Mouse (Mus musculus) heart, embryonic 14.5 days (tissue): Measurements from ENCODE around the gene Ptrhd1. TPM values are rescaled to one million over a fixed set of nuclear protein-coding genes. Genes with fewer than 3 reads are reported as not detected.

Source experiments
- ATAC-seq: fragments of 200-750 bp; cut with Nextera tagmentation; 2 replicates; pipeline ENCODE4 v1.8.0; 2017; ENCODE audit warnings: low read depth, moderate TSS enrichment; ENCODE audit not compliant: insufficient number of reproducible peaks, insufficient read depth, low FRiP score
- H3K27ac ChIP-seq, 2 experiments: fragments of 200-500 bp in 1 of 2; fragments of 300-500 bp in 1 of 2; sonication (generic) in 1 of 2; replicated peaks in 1 of 2; 2 replicates each; pipeline ENCODE4 v1.5.1; 2012 to 2014; ENCODE audit warnings: low read depth in 2 of 2, low read length in 2 of 2, control low read depth in 1 of 2, mild to moderate bottlenecking in 1 of 2, mixed read lengths in 1 of 2; ENCODE audit not compliant: control insufficient read depth in 1 of 2, insufficient read depth in 1 of 2
- H3K27me3 ChIP-seq: fragments of 300-500 bp; sonication (generic); 2 replicates; pipeline ENCODE4 v1.6.1; 2014; ENCODE audit warnings: mild to moderate bottlenecking, low read length, control low read depth; ENCODE audit not compliant: control insufficient read depth, insufficient read depth
- H3K36me3 ChIP-seq: fragments of 300-500 bp; sonication (generic); 2 replicates; pipeline ENCODE4 v1.6.1; 2014; ENCODE audit warnings: mild to moderate bottlenecking, control low read depth, low read length, mixed read lengths; ENCODE audit not compliant: control insufficient read depth, insufficient read depth
- H3K4me1 ChIP-seq, 2 experiments: fragments of 200-500 bp in 1 of 2; fragments of 300-500 bp in 1 of 2; sonication (generic) in 1 of 2; 2 replicates each; pipeline ENCODE4 v1.6.1; 2012 to 2014; ENCODE audit warnings: low read length in 2 of 2, control low read depth in 1 of 2, mixed read lengths in 1 of 2; ENCODE audit not compliant: control insufficient read depth in 2 of 2, insufficient read depth in 2 of 2
- H3K4me2 ChIP-seq: fragments of 300-500 bp; sonication (generic); 2 replicates; pipeline ENCODE4 v1.6.1; 2014; ENCODE audit warnings: mild to moderate bottlenecking, low read length
- H3K4me3 ChIP-seq, 2 experiments: fragments of 200-500 bp in 1 of 2; fragments of 300-500 bp in 1 of 2; sonication (generic) in 1 of 2; 2 replicates each; pipeline ENCODE4 v1.5.1; 2012 to 2014; ENCODE audit warnings: low read length in 2 of 2, mild to moderate bottlenecking in 2 of 2, control low read depth in 1 of 2, low read depth in 1 of 2, moderate library complexity in 1 of 2; ENCODE audit not compliant: control insufficient read depth in 1 of 2, insufficient read depth in 1 of 2
- H3K9ac ChIP-seq: fragments of 300-500 bp; sonication (generic); 2 replicates; pipeline ENCODE4 v1.6.1; 2014; ENCODE audit warnings: mild to moderate bottlenecking, low read length
- H3K9me3 ChIP-seq: fragments of 300-500 bp; sonication (generic); 2 replicates; pipeline ENCODE4 v1.6.1; 2016; ENCODE audit warnings: low read length, control low read depth; ENCODE audit not compliant: control insufficient read depth
- WGBS: fragments of 180-500 bp; shearing (Covaris S2); extraction: QIAGEN DNeasy Blood & Tissue Kit; methylation state at CpG from one replicate; pipeline ENCODE4 v1.1.7; 2014; 5-methylcytosine and 5-hydroxymethylcytosine counted together
- polyA plus RNA-seq: library from polyadenylated mRNA; unstranded; fragments of >200 nt; fragmentation: Nextera tagmentation; extraction: Ambion mirVana; gene quantifications from 2 replicates; pipeline ENCODE4 v1.2.1, GENCODE M21; 2014

Gene Ptrhd1
- polyA plus RNA-seq, 1 experiment from 2014 or later, result 7.6 TPM

- Histone ChIP-seq H3K9me3 (no peaks in the 10 kb centered on the region), H3K27me3 (no peaks in the 10 kb centered on the region), H3K9ac (no peak overlapping the region), H3K4me2 (no peak overlapping the region), H3K4me3 (no peak overlapping the region), H3K27ac (no peak overlapping the region), H3K4me1 (no peaks in the 10 kb centered on the region), H3K36me3 (peaks cover 31% of the 10 kb centered on the region)
- 88% methylated on average over 6 of the region's 6 CpGs for WGBS
- ATAC-seq, result no peak
These were observed 16.0 kb downstream of the Ptrhd1 start for GRCm38 (mm10) chr12:4249786-4250185.

GRCm38 (mm10) chr12:4252742-4253655, 19.2 kb downstream of the Ptrhd1 start:
- no peaks in the 10 kb centered on the region for H3K9me3 ChIP-seq
- no peak for ATAC-seq
- 84% methylated on average over 16 of the region's 16 CpGs for WGBS

GRCm38 (mm10) chr12:4267765-4268164, 33.9 kb downstream of the Ptrhd1 start:
- ATAC-seq, result no peak
- WGBS, result 91% methylated on average over 4 of the region's 4 CpGs
- peaks cover 72% of the 10 kb centered on the region for H3K36me3 ChIP-seq
- no peaks in the 10 kb centered on the region for H3K4me1 ChIP-seq
- H3K9ac ChIP-seq, result no peak overlapping the region
- no peak overlapping the region for H3K4me3 ChIP-seq
- no peaks in the 10 kb centered on the region for H3K27me3 ChIP-seq
- no peak overlapping the region for H3K4me2 ChIP-seq
- peaks cover 7% of the 10 kb centered on the region; the same call in 1 of the 2 replicates for H3K9me3 ChIP-seq
- H3K27ac ChIP-seq, result no peak overlapping the region

More at GRCm38 (mm10) chr12:4252742-4253655, 19.2 kb downstream of the Ptrhd1 start:
- no peaks in the 10 kb centered on the region for H3K4me1 ChIP-seq
- no peak overlapping the region for H3K27ac ChIP-seq
- H3K27me3 ChIP-seq, result no peaks in the 10 kb centered on the region
- no peak overlapping the region for H3K4me2 ChIP-seq
- peaks cover 30% of the 10 kb centered on the region for H3K36me3 ChIP-seq
- no peak overlapping the region for H3K9ac ChIP-seq
- H3K4me3 ChIP-seq, result no peak overlapping the region

- H3K4me1 ChIP-seq, result no peaks in the 10 kb centered on the region
- peaks cover 7% of the 10 kb centered on the region; the same call in 1 of the 2 replicates for H3K9me3 ChIP-seq
- ATAC-seq, result no peak
- no peak overlapping the region for H3K27ac ChIP-seq
- peaks cover 70% of the 10 kb centered on the region for H3K36me3 ChIP-seq
- H3K27me3 ChIP-seq, result no peaks in the 10 kb centered on the region
- H3K4me2 ChIP-seq, result no peak overlapping the region
- H3K9ac ChIP-seq, result no peak overlapping the region
- WGBS, result 93% methylated on average over 6 of the region's 6 CpGs
- H3K4me3 ChIP-seq, result no peak overlapping the region
These were observed 37.3 kb downstream of the Ptrhd1 start for GRCm38 (mm10) chr12:4271078-4271477.

- 93% methylated on average over 3 of the region's 3 CpGs for WGBS
- H3K9ac ChIP-seq, result no peak overlapping the region
- H3K4me3 ChIP-seq, result no peak overlapping the region
- no peaks in the 10 kb centered on the region for H3K9me3 ChIP-seq
- no peaks in the 10 kb centered on the region for H3K27me3 ChIP-seq
- H3K4me1 ChIP-seq, result peaks cover 0 to 9% of the 10 kb centered on the region in 2 experiments; a peak in 2 of 4 replicates
- H3K27ac ChIP-seq, result no peak overlapping the region
- no peak overlapping the region for H3K4me2 ChIP-seq
- no peak for ATAC-seq
- peaks cover 13% of the 10 kb centered on the region for H3K36me3 ChIP-seq
These were observed 45.3 kb downstream of the Ptrhd1 start for GRCm38 (mm10) chr12:4278978-4279755.

- H3K36me3 ChIP-seq, result peaks cover 7% of the 10 kb centered on the region
- H3K9me3 ChIP-seq, result no peaks in the 10 kb centered on the region
- no peak overlapping the region for H3K4me2 ChIP-seq
- H3K9ac ChIP-seq, result no peak overlapping the region
- WGBS, result 83% methylated on average over 3 of the region's 3 CpGs
- no peaks in the 10 kb centered on the region for H3K27me3 ChIP-seq
- H3K4me1 ChIP-seq, result peaks cover 0 to 9% of the 10 kb centered on the region in 2 experiments; a peak in 2 of 4 replicates
- H3K4me3 ChIP-seq, result no peak overlapping the region
- ATAC-seq, result no peak
- H3K27ac ChIP-seq, result no peak overlapping the region
These were observed 46.1 kb downstream of the Ptrhd1 start for GRCm38 (mm10) chr12:4279878-4280277.

GRCm38 (mm10) chr12:4285186-4285585, 51.4 kb downstream of the Ptrhd1 start:
- no peak for ATAC-seq
- 25% methylated on average over 3 of the region's 3 CpGs for WGBS
- H3K27me3 ChIP-seq, result no peaks in the 10 kb centered on the region
- H3K9ac ChIP-seq, result no peak overlapping the region
- no peak overlapping the region for H3K4me3 ChIP-seq
- H3K27ac ChIP-seq, result 0 out of 4 replicates have a peak overlapping the region, but pooled peaks of 1 of the 2 experiments have one; percentile 52
- peaks cover 11% of the 10 kb centered on the region for H3K36me3 ChIP-seq
- no peak overlapping the region for H3K4me2 ChIP-seq
- peaks cover 2 to 5% of the 10 kb centered on the region in 2 experiments; a peak in 2 of 4 replicates for H3K4me1 ChIP-seq
- no peaks in the 10 kb centered on the region for H3K9me3 ChIP-seq
